Mouse (Mus musculus) kidney, adult 2 months (tissue): ENCODE results near the gene Ywhah. TPM values are rescaled to one million over a fixed set of nuclear protein-coding genes. Genes with fewer than 3 reads are reported as not detected.
"Not testable (repeated sequence)": the region's sequence is repeated elsewhere in the genome, so short reads cannot be mapped to it uniquely, and the experiment has no call there.

Experiments
- DNase-seq: peaks from one replicate; pipeline ENCODE4 v3.0.0; 2021
- H3K27ac ChIP-seq: fragments of 200-500 bp; 2 replicates; pipeline ENCODE4 v1.5.1; 2012; ENCODE audit warnings: low read depth, low read length, control low read depth, inconsistent platforms; ENCODE audit not compliant: insufficient read depth
- H3K27me3 ChIP-seq: fragments of 200-500 bp; replicated peaks from 2 replicates; pipeline ENCODE4 v1.6.1; 2012; ENCODE audit warnings: mild to moderate bottlenecking, moderate library complexity, low read length, inconsistent platforms; ENCODE audit not compliant: control insufficient read depth, insufficient read depth
- H3K36me3 ChIP-seq: fragments of 200-500 bp; 2 replicates; pipeline ENCODE4 v1.6.1; 2012; ENCODE audit warnings: mild to moderate bottlenecking, moderate library complexity, low read length, inconsistent platforms; ENCODE audit not compliant: control insufficient read depth, insufficient read depth
- H3K4me1 ChIP-seq: fragments of 200-500 bp; 2 replicates; pipeline ENCODE4 v1.6.1; 2011; ENCODE audit warnings: low read length; ENCODE audit not compliant: control insufficient read depth, insufficient read depth
- H3K4me3 ChIP-seq: fragments of 200-500 bp; 2 replicates; pipeline ENCODE4 v1.5.1; 2011; ENCODE audit warnings: mild to moderate bottlenecking, low read depth, low read length, control low read depth; ENCODE audit not compliant: insufficient read depth
- CTCF ChIP-seq: fragments of 200-500 bp; conservative IDR thresholded peaks from 2 replicates; pipeline ENCODE4 v1.5.1; 2011; ENCODE audit warnings: low read depth, mild to moderate bottlenecking, control low read depth, low read length, moderate library complexity, mixed read lengths; ENCODE audit not compliant: insufficient read depth, insufficient read length
- POLR2A ChIP-seq: fragments of 200-500 bp; IDR thresholded peaks from one replicate; pipeline ENCODE4 v1.6.1; 2011; ENCODE audit warnings: low read depth, low read length, control low read depth
- WGBS: fragments of 180-500 bp; shearing (Covaris S2); methylation state at CpG from one replicate; pipeline ENCODE4 v1.1.7; 2018; 5-methylcytosine and 5-hydroxymethylcytosine counted together
- polyA plus RNA-seq: library from polyadenylated mRNA; depleted of rRNA; stranded (reverse); fragments of >200 nt; gene quantifications from 2 replicates; pipeline ENCODE4 v1.2.3, GENCODE M21; 2012

Gene Ywhah
- polyA plus RNA-seq, 1 experiment, result 90.6 TPM

DNA sequence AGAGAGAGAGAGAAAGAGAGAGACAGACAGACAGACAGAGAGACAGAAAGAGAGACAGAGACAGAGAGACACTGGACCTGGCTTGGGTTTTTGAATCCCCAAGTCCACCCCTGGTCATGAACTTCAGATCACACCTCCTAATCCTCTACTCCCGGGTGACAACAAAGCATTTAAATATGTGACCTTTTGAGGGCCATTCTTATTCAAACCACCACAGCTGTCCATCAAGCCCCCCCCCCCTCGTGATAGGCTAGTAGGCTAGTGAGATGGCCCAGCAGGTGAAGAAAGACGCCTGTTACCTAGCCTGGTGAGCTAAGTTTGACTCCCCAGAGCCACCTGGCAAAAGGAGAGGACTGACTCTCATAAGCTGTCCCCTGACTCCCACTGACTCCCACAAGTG is 16.3 kb downstream of the Ywhah start:
- no peaks in the 10 kb centered on the region for H3K36me3 ChIP-seq
- WGBS, result 72% methylated on average over 3 of the region's 3 CpGs
- no peak overlapping the region for H3K27ac ChIP-seq
- no peaks in the 10 kb centered on the region for H3K4me1 ChIP-seq
- DNase-seq, result no peak
- 0 out of 2 replicates have a peak, but pooled peaks cover 1% of the 10 kb centered on the region for H3K27me3 ChIP-seq
- no peak overlapping the region for H3K4me3 ChIP-seq
- TF ChIP-seq CTCF (no peak), POLR2A (no peak)

- no peak for TF ChIP-seq CTCF
- TF ChIP-seq POLR2A, result no peak
- no peaks in the 10 kb centered on the region for H3K36me3 ChIP-seq
- H3K4me1 ChIP-seq, result peaks cover 3% of the 10 kb centered on the region; the same call in 1 of the 2 replicates
- 0 out of 2 replicates have a peak, but pooled peaks cover 1% of the 10 kb centered on the region for H3K27me3 ChIP-seq
- 40% methylated on average over 13 of the region's 13 CpGs for WGBS
- H3K4me3 ChIP-seq, result no peak overlapping the region
- H3K27ac ChIP-seq, result no peak overlapping the region
- DNase-seq, result no peak
These were observed 20.3 kb downstream of the Ywhah start for GRCm38 (mm10) chr5:33038656-33039509.

DNA sequence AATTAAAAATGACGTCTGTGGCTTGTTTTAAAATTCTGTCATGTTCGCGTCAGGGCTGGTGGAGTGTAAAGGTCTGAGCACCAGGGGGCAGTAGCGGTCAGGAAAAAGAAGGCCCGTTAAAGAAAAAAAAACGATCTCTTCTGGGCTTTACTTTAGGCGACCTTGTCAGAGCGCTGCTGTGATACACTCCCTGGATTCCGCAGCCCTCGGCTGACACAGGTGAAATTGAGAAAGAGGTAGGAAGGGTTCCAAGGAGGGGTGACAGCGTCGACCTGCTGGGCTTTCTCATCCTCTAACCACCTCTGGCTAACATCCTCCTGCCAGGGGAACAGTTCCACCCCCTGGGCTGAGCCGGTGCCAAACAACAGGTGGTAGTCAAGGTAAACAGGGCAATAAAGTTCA is 20.9 kb downstream of the Ywhah start:
- Histone ChIP-seq H3K27me3 (0 out of 2 replicates have a peak, but pooled peaks cover 1% of the 10 kb centered on the region), H3K4me3 (peak overlapping the region; percentile 36; the same call in 1 of the 2 replicates), H3K27ac (peak overlapping the region; percentile 73), H3K4me1 (peaks cover 3% of the 10 kb centered on the region; the same call in 1 of the 2 replicates), H3K36me3 (no peaks in the 10 kb centered on the region)
- TF ChIP-seq POLR2A (no peak), CTCF (peak; percentile 77)
- 2% methylated on average over 13 of the region's 13 CpGs for WGBS
- DNase-seq, result peak; percentile 71

- not testable (repeated sequence) for H3K4me1 ChIP-seq, H3K4me3 ChIP-seq, DNase-seq, H3K27ac ChIP-seq, H3K27me3 ChIP-seq, H3K36me3 ChIP-seq
- WGBS, result 64% methylated on average over 1 of the region's 1 CpGs
These were observed 22.1 kb downstream of the Ywhah start for GRCm38 (mm10) chr5:33040735-33041134.

GRCm38 (mm10) chr5:33043397-33043796 is 24.8 kb downstream of the Ywhah start:
- 0 out of 2 replicates have a peak, but pooled peaks cover 1% of the 10 kb centered on the region for H3K27me3 ChIP-seq
- H3K4me1 ChIP-seq, result peaks cover 3% of the 10 kb centered on the region; the same call in 1 of the 2 replicates
- no peak overlapping the region for H3K27ac ChIP-seq
- TF ChIP-seq POLR2A, result no peak
- no peak for TF ChIP-seq CTCF
- peak; percentile 90 for DNase-seq
- no peaks in the 10 kb centered on the region for H3K36me3 ChIP-seq
- H3K4me3 ChIP-seq, result no peak overlapping the region
- WGBS, result 24% methylated on average over 10 of the region's 10 CpGs

DNA sequence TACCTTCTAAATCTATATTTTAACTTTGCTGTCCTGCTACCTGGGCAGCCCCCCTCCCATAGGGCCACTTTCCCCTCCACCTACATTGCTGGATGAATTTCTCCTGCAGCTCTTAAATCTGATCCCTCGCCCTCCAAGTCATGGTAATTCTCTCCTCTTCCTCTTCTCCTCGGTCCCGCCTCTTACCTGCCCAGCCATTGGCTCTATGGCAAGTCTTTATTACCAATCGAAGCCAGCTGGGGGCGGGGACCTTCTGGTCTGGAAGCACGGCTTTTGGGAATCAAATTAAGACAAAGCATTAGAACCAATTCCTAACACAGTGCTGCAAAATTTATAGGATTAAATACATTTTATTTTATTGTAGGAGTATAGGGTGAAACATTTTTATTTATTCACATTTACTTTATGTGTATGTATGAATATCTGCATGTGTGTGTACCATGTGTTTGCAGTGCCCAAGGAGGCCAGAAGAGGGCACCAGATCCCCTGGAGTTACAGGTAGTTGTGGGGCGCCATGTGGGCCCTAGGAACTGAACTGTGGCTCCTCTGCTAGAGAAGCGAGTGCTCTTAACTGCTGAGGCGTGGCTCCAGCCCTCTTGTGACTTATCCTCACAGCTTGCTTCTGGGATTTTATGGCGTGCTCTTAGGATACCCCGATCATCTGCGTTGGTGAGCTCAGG is 26.2 kb downstream of the Ywhah start:
- H3K36me3 ChIP-seq, result no peaks in the 10 kb centered on the region
- no peak overlapping the region for H3K4me3 ChIP-seq
- peaks cover 3% of the 10 kb centered on the region; the same call in 1 of the 2 replicates for H3K4me1 ChIP-seq
- WGBS, result 76% methylated on average over 12 of the region's 12 CpGs
- no peak overlapping the region for H3K27ac ChIP-seq
- no peak for TF ChIP-seq POLR2A
- no peak; the same call in 1 of the 2 replicates for TF ChIP-seq CTCF
- DNase-seq, result no peak
- H3K27me3 ChIP-seq, result no peaks in the 10 kb centered on the region

DNA sequence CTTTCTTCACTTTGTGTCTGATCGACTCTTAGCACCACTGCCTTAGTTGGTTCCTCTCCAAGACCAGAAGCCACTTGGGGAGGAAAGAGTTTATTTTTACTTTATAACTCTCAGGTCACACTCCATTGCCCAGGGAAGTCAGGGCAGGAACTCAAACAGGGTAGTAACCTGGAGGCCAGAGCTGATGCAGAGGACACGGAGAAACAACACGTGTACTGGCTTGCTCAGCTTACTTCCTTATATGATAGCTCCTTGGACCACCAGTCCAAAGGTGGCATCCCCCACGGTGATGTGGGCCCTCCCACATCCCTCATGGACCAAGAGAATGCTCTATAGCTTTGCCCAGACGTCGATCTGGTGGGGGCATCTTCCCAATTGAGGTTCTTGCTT is 26.7 kb downstream of the Ywhah start:
- WGBS, result 51% methylated on average over 6 of the region's 6 CpGs
- peak; percentile 86 for DNase-seq
- no peaks in the 10 kb centered on the region for H3K27me3 ChIP-seq
- peak overlapping the region; percentile 32; the same call in 1 of the 2 replicates for H3K27ac ChIP-seq
- H3K36me3 ChIP-seq, result no peaks in the 10 kb centered on the region
- TF ChIP-seq POLR2A (no peak), CTCF (no peak)
- H3K4me3 ChIP-seq, result no peak overlapping the region
- peaks cover 3% of the 10 kb centered on the region; the same call in 1 of the 2 replicates for H3K4me1 ChIP-seq
